Mouse (Mus musculus) forebrain, embryonic 14.5 days (tissue): ENCODE measurements around the gene Lrrc46. TPM values are rescaled to one million over a fixed set of nuclear protein-coding genes. Genes with fewer than 3 reads are reported as not detected.
A peak's percentile ranks its signal among the peaks of the same experiment; 100 is the strongest.

Experiments
- ATAC-seq: fragments of 200-750 bp; cut with Nextera tagmentation; 2 replicates; pipeline ENCODE4 v1.8.0; 2017; ENCODE audit warnings: mild to moderate bottlenecking, moderate library complexity
- DNase-seq: peaks from one replicate; pipeline ENCODE4 v3.0.0-alpha.2; 2015; ENCODE audit warnings: low spot score
- H3K27ac ChIP-seq: fragments of 300-500 bp; sonication (generic); 2 replicates; pipeline ENCODE4 v1.5.1; 2014; ENCODE audit warnings: low read depth, mild to moderate bottlenecking, control low read depth, low read length, moderate library complexity
- H3K27me3 ChIP-seq: fragments of 300-500 bp; sonication (generic); replicated peaks from 2 replicates; pipeline ENCODE4 v1.6.1; 2014; ENCODE audit warnings: low read length, control low read depth, mixed read lengths; ENCODE audit not compliant: control insufficient read depth, insufficient read depth
- H3K36me3 ChIP-seq: fragments of 300-500 bp; sonication (generic); 2 replicates; pipeline ENCODE4 v1.6.1; 2014; ENCODE audit warnings: low read length, control low read depth; ENCODE audit not compliant: control insufficient read depth, insufficient read depth
- H3K4me1 ChIP-seq: fragments of 300-500 bp; sonication (generic); 2 replicates; pipeline ENCODE4 v1.6.1; 2014; ENCODE audit warnings: antibody characterized with exemption, low read length, control low read depth; ENCODE audit not compliant: control insufficient read depth, insufficient read depth
- H3K4me2 ChIP-seq: fragments of 300-500 bp; sonication (generic); 2 replicates; pipeline ENCODE4 v1.6.1; 2014; ENCODE audit warnings: mild to moderate bottlenecking, control low read depth, low read length
- H3K4me3 ChIP-seq: fragments of 300-500 bp; sonication (generic); 2 replicates; pipeline ENCODE4 v1.5.1; 2014; ENCODE audit warnings: low read depth, low read length, control low read depth
- H3K9ac ChIP-seq: fragments of 300-500 bp; sonication (generic); 2 replicates; pipeline ENCODE4 v1.6.1; 2014; ENCODE audit warnings: mild to moderate bottlenecking, low read length, control low read depth, moderate library complexity
- H3K9me3 ChIP-seq: fragments of 300-500 bp; sonication (generic); replicated peaks from 2 replicates; pipeline ENCODE4 v1.6.1; 2016; ENCODE audit warnings: low read length, control low read depth, mixed read lengths; ENCODE audit not compliant: control insufficient read depth
- WGBS: fragments of 180-500 bp; shearing (Covaris S2); extraction: QIAGEN DNeasy Blood & Tissue Kit; methylation state at CpG from one replicate; pipeline ENCODE4 v1.1.7; 2014; 5-methylcytosine and 5-hydroxymethylcytosine counted together
- polyA plus RNA-seq: library from polyadenylated mRNA; unstranded; fragments of >200 nt; fragmentation: Nextera tagmentation; extraction: Ambion mirVana; gene quantifications from 2 replicates; pipeline ENCODE4 v1.2.1, GENCODE M21; 2014

Gene Lrrc46
- polyA plus RNA-seq = 4.3 and 4.5 TPM in 2 replicates

GRCm38 (mm10) chr11:97041022-97041899 lies at the start of gene Lrrc46, which contains the start of gene Mrpl10:
Gene Lrrc46, minus strand, starts transcription at chr11:97041407.
Gene Mrpl10, plus strand, starts transcription at chr11:97041560.
- peak within 1 kb of the TSS; percentile 80 for H3K4me2 ChIP-seq
- DNase-seq (peak; percentile 98), ATAC-seq (peak; percentile 93)
- H3K36me3 ChIP-seq = no peaks in the 10 kb centered on the region
- peak within 1 kb of the TSS; percentile 63 for H3K4me3 ChIP-seq
- no peaks in the 10 kb centered on the region for H3K27me3 ChIP-seq
- H3K27ac ChIP-seq = peak within 1 kb of the TSS; percentile 44; the same call in 1 of the 2 replicates
- H3K9ac ChIP-seq = peak within 1 kb of the TSS; percentile 80
- WGBS = under 1% methylated on average over 48 of the region's 48 CpGs
- peaks cover 8% of the 10 kb centered on the region; the same call in 1 of the 2 replicates for H3K4me1 ChIP-seq
- no peaks in the 10 kb centered on the region for H3K9me3 ChIP-seq

GRCm38 (mm10) chr11:97086365-97086764 lies 45.2 kb upstream of the Lrrc46 start:
- Histone ChIP-seq H3K9ac (no peak overlapping the region), H3K4me3 (no peak overlapping the region), H3K36me3 (no peaks in the 10 kb centered on the region), H3K9me3 (0 out of 2 replicates have a peak, but pooled peaks cover 4% of the 10 kb centered on the region), H3K27ac (no peak overlapping the region), H3K4me1 (no peaks in the 10 kb centered on the region), H3K27me3 (no peaks in the 10 kb centered on the region), H3K4me2 (no peak overlapping the region)
- ATAC-seq (no peak), DNase-seq (no peak)
- WGBS = 67% methylated on average over 6 of the region's 6 CpGs

- H3K27ac ChIP-seq = no peak overlapping the region
- H3K4me1 ChIP-seq = no peaks in the 10 kb centered on the region
- H3K4me2 ChIP-seq = no peak overlapping the region
- 0 out of 2 replicates have a peak, but pooled peaks cover 4% of the 10 kb centered on the region for H3K9me3 ChIP-seq
- H3K36me3 ChIP-seq = no peaks in the 10 kb centered on the region
- WGBS = 89% methylated on average over 15 of the region's 15 CpGs
- no peak for DNase-seq
- no peaks in the 10 kb centered on the region for H3K27me3 ChIP-seq
- no peak for ATAC-seq
- H3K9ac ChIP-seq = no peak overlapping the region
- no peak overlapping the region for H3K4me3 ChIP-seq
These were observed 43.8 kb upstream of the Lrrc46 start for GRCm38 (mm10) chr11:97084821-97085505.

- no peaks in the 10 kb centered on the region for H3K4me1 ChIP-seq
- ATAC-seq (no peak), DNase-seq (no peak)
- no peak overlapping the region for H3K27ac ChIP-seq
- H3K36me3 ChIP-seq = no peaks in the 10 kb centered on the region
- H3K4me3 ChIP-seq = no peak overlapping the region
- WGBS = 54% methylated on average over 22 of the region's 22 CpGs
- H3K27me3 ChIP-seq = no peaks in the 10 kb centered on the region
- H3K4me2 ChIP-seq = no peak overlapping the region
- 0 out of 2 replicates have a peak, but pooled peaks cover under 1% of the 10 kb centered on the region for H3K9me3 ChIP-seq
- H3K9ac ChIP-seq = no peak overlapping the region
These were observed 42.4 kb upstream of the Lrrc46 start for GRCm38 (mm10) chr11:97083401-97084140.

GRCm38 (mm10) chr11:97082977-97083376 lies 41.8 kb upstream of the Lrrc46 start:
- Histone ChIP-seq H3K9me3 (no peaks in the 10 kb centered on the region), H3K4me2 (no peak overlapping the region), H3K36me3 (no peaks in the 10 kb centered on the region), H3K27me3 (no peaks in the 10 kb centered on the region), H3K4me1 (no peaks in the 10 kb centered on the region), H3K4me3 (no peak overlapping the region), H3K9ac (no peak overlapping the region), H3K27ac (no peak overlapping the region)
- 56% methylated on average over 11 of the region's 11 CpGs for WGBS
- ATAC-seq (no peak), DNase-seq (peak; percentile 37)

GRCm38 (mm10) chr11:97080291-97080690 lies 39.1 kb upstream of the Lrrc46 start:
- ATAC-seq (no peak), DNase-seq (no peak)
- H3K4me2 ChIP-seq = no peak overlapping the region
- H3K36me3 ChIP-seq = no peaks in the 10 kb centered on the region
- no peak overlapping the region for H3K4me3 ChIP-seq
- no peak overlapping the region for H3K9ac ChIP-seq
- H3K4me1 ChIP-seq = no peaks in the 10 kb centered on the region
- H3K9me3 ChIP-seq = no peaks in the 10 kb centered on the region
- H3K27me3 ChIP-seq = no peaks in the 10 kb centered on the region
- 17% methylated on average over 9 of the region's 9 CpGs for WGBS
- H3K27ac ChIP-seq = no peak overlapping the region

GRCm38 (mm10) chr11:97078751-97079150 lies 37.5 kb upstream of the Lrrc46 start:
- Histone ChIP-seq H3K9ac (no peak overlapping the region), H3K4me2 (no peak overlapping the region), H3K27ac (no peak overlapping the region), H3K27me3 (no peaks in the 10 kb centered on the region), H3K4me3 (no peak overlapping the region), H3K36me3 (no peaks in the 10 kb centered on the region), H3K4me1 (no peaks in the 10 kb centered on the region), H3K9me3 (no peaks in the 10 kb centered on the region)
- 61% methylated on average over 4 of the region's 4 CpGs for WGBS
- ATAC-seq (no peak), DNase-seq (no peak)

- DNase-seq (no peak), ATAC-seq (no peak)
- H3K9me3 ChIP-seq = no peaks in the 10 kb centered on the region
- no peak overlapping the region for H3K27ac ChIP-seq
- H3K36me3 ChIP-seq = no peaks in the 10 kb centered on the region
- no peaks in the 10 kb centered on the region for H3K27me3 ChIP-seq
- no peak overlapping the region for H3K4me3 ChIP-seq
- H3K9ac ChIP-seq = no peak overlapping the region
- H3K4me1 ChIP-seq = no peaks in the 10 kb centered on the region
- H3K4me2 ChIP-seq = no peak overlapping the region
- 68% methylated on average over 8 of the region's 8 CpGs for WGBS
These were observed 33.0 kb upstream of the Lrrc46 start for GRCm38 (mm10) chr11:97074235-97074634.
